Mouse (Mus musculus): ENCODE results near the gene Miga2. TPM values are rescaled to one million over a fixed set of nuclear protein-coding genes. Genes with fewer than 3 reads are reported as not detected.

Gene Miga2
- total RNA-seq (2022) = 100 to 1,000 TPM in 1 of 4 experiments, 10 to 100 TPM in 3; 80.6 to 104 (median 91.1) TPM

DNA sequence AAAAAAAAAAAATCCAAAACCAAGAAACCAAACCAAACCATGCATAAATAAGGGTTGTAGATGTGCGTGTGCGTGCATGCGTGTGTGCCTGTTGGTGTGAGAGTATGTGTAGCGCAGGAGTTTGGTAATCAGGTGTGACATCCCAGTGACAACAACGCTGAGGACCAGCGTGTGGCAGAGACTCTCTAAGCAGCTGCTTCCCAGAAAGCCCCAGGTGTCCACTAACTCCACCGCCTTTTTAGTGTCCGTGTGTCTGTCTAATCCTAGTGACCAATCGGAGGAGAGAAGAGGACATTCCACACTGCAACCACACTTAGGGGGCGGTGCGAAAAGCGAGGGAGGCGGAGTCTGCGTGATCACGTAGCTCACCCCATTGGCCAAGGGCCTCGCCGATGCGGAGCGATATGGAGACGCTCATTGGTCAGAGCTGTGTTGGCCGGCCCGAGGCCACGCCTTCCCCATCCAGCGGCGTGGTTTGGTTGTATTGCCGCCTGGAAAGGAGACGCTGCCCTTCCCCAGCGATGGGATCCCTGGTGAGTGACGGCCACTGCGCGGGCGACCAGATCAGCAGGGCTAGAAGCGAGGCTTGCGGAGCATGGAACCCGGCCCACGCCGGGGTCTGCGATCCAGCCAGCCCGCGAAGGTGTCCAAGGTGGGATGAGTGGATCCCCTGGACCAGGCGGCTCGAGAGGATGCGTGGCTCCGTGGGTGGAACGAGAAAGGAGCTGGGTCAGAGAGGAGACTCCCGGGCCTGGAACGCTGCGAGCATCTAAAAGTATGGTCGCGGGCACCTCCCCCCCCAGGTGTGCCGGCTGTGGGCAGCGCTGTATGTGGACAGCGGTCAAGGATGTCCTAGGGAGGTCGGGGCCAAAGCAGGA is at the start of gene Miga2:
Gene Miga2 (plus strand): TSS at position 461 of the 878 bp plus-strand sequence.
- peak; percentile 100 for DNase-seq

DNA sequence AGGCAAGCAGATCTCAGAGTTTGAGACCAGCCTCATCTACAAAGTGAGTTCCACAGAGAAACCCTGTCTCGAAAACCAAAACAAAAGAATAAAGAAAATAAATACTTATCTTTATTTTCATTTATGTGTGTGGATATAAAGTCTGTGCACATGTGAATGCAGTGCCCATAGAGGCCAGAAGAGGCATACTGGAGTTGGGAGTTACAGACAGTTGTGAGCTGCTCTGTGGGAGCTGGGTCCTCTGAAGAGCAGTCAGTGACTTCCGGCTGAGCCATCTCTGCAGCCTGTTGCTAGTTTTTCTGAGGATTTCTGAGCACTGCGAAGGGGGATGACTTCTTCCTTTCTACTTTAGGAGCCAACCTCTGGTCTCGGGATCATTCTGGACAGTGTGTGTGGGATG is 47.9 kb upstream of the Miga2 start:
- no peak for DNase-seq

DNA sequence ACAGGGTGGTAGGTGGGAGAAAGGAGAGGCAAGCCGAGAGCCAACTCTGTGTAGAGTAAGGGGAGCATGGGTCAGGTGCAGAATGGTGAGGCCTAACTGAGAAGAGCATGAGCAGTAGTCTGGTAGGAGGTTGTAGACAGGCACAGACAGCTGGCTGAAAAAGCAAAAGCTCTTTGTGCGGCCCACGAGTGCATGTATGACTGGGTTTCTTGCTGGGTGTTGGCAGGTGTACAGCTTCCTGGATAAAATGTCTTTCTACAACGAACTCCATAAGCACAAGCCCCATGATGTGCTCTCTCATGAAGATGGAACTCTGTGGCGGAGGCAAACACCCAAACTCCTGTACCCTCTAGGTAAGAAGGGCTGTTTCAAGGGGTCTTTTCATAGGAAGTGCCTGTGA is 47.1 kb upstream of the Miga2 start:
- DNase-seq = no peak

DNA sequence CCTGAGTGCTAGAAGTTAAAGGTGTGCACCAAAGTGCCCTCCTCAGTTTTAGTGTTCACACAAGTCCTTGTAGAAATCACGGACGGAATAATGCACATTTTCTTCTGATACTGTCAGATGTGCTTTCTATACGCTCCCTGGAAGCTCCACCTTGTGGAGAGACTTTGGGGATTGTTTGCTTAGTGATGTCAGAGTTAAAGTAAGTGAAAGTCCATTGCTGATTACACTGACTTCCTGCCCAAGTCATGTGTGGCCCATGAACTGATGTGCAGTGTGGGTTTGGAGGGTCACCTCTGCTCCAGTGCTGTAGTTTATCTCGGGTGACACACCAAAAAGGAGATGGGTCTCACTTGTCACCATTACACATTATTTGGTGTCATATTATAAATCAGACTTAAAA is 44.8 kb upstream of the Miga2 start:
- no peak for DNase-seq

DNA sequence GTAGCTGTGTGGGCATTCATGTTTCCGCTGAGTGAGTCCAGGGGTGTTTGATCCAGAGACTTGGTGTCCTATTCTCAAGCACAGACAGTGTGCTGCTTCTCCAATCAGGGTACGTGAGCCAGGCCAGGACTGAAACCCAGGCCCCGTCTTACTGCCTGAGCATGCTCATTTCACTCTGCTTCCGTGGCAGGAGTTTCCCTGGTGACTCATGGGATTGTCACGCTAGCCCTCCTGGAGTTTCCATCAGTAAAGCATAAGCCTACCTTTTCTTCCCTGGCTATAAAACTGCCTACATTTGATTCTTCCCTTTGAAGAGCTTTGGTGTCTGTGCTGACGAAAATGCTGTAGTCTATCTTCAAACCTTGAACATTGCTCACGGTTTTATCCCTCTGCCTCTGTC is 40.9 kb upstream of the Miga2 start:
- DNase-seq = no peak

DNA sequence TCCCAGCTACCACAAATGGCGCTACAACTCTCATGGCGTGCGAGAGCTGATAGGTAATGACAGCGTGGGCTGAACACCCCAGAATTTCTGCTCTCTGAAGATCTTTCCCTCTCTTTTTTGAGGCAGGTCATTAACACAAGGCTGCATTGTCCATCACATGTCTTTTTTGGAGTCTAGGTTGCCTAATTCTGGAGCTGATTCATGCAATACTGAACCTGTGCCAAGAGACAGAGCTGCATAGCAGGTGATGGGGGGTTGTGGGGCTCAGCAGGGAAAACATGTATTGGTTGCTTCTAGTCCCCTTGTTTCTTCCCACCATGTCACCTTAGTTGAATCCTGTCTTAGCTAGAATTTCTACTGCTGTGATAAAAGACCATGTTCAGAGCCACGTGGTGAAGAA is 38.7 kb upstream of the Miga2 start:
- no peak for DNase-seq

DNA sequence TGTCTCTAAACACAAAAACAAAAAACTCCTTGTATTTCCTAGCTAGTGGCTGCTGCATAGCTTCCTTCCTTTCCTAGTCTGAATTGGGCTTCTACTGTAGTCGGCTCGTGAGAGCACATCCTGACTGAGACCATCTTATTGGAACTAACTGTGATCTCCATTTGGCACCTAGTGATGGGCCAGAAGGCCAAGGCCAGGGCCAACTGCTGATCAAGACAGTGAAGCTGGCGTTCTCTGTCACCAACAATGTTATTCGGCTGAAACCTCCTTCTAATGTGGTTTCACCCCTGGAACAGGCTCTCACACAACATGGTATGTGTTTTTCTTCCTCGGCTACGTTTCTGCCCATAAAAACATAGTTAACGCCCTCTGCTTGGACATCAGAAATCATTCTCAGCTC is 36.8 kb upstream of the Miga2 start:
- no peak for DNase-seq

DNA sequence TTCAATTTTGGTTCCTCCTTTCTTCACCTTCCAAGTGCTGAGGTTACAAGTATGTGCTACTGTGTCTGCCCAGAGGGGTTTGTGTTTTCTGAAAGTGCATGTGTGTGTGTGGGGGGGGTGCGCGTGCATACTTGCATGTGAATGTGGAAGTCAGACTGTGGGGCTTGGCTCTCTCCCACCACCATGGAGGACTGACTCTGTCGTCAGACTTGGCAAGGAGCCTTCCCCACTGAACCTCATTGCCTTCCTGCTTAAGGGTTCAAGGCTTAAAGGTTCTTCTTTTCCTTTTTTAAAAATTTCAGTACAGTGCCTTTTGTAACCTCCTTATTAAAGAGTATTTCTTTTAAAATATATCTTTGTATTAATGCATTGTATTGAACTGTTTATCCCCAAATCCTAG is 35.2 kb upstream of the Miga2 start:
- no peak for DNase-seq

DNA sequence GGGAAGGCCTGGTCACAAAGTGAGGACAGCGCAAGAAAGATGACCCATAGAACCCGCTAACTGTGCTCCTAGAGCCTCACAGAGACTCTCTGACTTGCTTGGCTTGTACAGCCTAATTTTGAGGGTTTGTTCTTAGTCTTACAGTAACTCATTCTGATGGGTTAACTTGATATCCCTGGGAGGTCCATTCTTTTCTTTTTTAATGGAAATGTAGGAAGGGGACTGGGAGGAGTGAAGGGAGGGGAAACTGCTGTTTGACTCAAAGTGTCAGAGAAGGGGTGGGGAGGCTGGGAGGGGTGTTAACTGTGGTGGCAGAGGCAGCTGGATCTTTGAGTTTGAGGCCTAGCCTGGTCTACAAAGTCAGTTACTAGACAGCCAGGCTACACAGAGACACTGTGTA is 28.7 kb upstream of the Miga2 start:
- no peak for DNase-seq

DNA sequence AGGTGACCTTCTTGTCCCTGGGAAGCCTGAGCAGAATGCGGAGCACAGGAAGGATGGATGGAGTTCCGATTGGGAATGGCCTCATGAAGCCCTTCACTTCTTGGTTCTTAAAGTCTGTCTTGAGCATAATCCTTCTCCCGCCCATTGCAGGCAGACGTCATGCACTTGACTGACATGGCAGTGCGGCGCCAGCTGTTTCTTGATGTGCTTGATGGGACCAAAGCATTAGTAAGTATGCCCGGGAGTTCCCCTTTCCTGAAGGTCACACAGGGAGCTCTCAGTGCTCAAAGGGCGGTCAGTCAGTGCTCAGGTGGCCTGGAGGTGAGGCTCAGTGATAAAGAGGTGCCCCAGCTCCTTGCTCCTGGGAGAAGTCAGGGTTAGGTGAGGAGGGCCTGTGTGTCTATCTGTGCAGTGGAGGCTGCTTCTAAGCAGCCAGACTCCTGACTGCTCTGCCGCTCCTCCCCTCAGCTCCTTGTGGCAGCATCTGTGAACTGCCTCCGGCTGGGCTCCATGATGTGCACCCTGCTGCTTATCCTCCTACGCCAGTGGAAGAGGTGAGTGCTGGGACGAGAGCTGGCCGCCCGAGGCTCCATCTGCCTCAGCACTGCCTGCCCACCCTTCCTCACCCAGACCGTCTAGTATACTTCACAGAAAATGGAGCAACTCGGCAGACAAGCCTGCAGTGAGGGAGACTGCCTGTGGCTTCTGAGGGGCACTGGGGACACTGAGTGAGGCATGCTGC is 27.7 kb upstream of the Miga2 start:
- DNase-seq = no peak

DNA sequence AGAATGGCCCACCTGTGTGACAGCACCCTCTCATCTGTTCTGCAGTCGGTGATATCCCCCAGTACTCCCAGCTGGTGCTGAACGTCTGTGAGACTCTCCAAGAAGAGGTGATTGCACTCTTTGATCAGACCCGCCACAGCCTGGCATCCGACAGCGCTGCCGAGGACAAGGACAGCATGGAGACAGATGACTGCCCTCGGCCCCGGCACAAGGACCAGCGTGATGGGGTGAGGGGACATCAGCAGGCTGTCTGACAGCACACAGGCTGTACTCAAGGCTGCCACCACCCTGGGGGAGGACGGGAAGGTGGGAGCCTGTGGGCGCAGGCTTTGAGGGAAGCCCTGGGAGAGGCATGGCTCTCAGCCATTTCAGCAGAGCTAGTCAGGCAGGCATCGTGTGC is 26.9 kb upstream of the Miga2 start:
- DNase-seq = peak; percentile 89

DNA sequence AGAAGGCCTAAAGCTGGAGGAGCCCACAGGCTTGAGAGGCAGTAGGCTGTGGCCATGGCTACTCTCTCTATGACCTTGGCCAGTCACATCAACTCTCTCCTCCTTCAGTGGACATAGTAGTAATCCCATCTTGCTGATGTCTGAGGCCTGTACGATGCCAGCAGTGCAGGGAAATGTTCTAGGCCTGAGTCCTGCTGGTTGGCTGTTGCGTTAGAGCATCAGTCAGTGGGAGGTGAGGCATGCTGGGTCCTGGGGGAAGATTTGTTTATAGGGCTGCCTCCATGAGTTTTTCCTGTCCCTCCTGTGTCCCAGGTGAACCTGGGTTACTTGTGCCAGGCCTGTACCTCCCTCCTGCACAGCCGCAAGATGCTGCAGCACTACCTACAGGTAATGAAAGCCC is 22.0 kb upstream of the Miga2 start:
- no peak for DNase-seq

DNA sequence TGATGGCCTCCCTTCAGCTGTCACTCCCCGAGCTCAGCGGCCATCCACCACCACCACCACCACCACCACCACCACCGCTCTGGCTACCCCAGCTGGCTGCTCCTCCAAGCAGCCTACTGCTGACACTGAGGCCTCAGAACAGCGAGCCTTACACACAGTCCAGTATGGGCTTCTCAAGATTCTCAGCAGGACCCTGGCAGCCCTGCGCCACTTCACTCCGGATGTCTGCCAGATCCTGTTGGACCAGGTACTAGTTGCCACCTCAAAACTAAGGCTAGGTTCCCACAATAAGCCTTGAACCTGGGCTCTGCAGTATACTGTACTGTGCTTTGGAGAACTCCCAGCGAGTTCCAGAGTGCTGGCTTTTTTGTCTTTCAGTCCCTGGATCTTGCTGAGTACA is 21.5 kb upstream of the Miga2 start:
- DNase-seq = no peak

DNA sequence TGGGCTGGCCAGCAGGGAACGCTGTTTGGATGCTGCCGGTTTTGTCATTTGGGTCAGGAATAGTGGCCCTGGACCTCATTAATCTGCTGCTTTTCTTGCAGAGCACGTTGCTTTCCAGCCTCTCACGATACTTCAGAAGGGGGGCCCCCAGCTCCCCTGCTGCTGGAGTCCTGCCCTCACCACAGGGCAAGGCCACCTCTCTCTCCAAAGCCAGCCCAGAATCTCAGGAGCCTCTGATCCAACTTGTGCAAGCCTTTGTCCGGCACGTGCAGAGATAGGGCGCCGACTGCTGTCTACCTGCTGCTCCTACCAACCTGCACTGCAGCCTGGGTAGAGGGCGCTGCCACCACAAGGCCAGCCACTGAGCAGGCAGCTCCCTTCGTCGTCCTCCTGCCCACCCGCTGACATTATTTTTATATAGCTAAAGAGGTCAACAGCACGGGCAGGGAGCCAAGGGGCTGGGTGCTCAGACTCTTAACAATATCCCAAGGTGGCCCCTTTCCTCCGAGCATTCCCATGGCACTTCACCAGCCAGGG is 20.4 kb upstream of the Miga2 start:
- DNase-seq = peak; percentile 86

DNA sequence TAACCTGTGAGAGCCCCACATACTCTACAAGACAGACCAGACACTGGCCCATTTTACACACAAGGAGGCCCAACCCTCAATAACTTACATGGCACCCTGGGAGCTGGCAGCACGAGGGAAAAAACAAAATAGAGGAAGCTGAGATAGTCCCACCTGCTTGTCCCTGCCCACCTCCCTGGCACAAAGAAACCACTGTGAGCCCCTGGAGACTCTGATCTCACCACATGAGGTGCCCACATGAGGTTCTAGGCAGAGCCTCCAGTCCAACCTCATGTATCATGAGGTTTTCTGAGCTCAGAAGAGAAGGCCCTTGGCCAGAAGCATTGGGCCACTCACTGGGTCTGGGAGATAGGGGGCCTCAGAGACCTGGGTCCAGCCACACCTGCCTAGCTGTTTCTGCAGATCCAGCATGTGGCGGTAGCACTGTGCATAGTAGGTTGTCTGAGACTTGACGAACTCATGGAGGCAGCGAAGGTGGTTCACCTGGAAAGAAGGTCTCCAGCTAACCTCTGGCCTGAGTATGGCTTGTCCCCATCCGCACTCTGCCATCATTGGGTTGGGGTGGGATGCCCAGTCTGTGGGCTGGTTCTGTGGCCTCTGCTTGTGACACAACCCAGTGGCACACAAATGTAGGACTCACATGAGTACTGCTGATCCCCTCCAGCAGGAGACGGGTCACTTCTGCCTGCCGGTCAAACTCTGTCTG is 17.9 kb upstream of the Miga2 start:
- no peak for DNase-seq

DNA sequence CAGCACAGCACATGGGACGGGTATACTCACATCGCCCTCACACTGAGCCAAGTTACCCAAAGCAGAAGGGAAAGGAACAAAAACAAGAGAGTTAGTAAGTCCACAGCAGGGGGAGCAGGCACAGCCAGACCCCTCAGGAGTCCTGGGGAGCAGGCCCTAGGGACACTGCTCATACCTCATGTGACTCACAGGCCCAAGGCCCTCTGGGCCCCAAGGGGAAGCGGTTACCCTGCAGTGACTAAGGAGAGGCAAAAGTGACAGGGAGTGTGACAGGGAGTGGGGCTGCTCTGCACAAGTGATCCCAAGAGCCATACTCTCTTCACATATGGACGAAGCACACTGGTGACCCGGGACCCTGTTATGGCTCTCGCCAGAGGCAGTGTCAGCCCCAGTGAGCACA is 14.8 kb upstream of the Miga2 start:
- DNase-seq = no peak

DNA sequence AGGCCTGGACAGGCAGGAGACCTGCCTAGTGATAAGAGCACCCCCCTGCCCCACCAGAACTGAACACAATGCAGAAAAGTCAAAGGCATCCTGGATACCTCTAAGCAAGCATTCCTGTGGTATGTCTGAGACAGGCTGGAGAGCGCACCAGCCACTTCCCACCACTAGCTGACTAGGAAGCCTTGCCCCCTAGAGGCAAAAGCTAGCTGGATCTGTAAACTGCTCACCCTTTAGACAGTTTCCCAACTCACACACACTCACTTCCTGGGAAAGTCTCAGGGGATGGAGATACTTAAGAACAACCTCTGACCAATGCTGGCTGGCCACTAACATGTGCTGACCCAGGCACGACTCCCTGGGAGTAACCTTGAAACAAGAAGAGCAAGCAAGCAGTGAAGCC is 12.9 kb upstream of the Miga2 start:
- no peak for DNase-seq

DNA sequence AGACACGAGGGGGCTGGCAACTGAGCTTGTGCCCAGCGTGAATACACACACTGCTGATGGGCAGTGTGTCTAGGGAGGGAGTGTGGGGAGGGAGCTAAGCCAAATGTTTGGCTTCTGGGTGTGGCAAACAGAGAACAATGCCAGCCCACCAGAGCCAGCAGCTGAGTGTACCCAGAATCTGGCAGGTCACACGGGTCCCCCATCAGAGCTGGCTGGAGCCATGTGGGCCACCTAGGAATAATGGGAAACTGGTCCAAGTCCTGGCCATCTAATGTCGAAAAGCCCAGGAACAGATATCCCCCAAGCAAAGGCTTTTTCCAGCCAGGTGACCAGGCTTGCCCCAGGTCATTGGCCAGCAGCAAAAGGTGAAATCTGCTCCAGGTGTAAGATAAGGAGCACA is 8.2 kb upstream of the Miga2 start:
- DNase-seq = no peak

DNA sequence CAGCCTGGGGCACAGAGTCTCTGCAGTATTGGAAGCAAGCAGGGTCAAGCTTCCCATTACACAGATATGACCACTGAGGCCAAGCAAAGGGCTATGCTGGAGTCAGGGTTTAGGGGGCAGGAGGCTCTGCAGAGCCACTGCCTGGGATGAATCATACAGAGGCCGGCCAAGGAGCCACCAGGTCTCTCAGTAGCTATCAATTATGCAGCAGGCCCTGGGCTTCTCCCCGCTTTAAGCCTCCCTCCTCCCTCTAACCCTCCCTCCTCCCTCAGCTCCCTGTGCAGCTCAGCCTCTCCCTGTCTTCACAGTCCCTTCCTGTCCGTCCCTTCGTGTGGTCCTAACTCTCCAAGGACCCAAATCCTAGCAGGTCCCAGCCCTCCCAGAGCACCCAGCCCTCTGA is 7.8 kb upstream of the Miga2 start:
- DNase-seq = no peak

DNA sequence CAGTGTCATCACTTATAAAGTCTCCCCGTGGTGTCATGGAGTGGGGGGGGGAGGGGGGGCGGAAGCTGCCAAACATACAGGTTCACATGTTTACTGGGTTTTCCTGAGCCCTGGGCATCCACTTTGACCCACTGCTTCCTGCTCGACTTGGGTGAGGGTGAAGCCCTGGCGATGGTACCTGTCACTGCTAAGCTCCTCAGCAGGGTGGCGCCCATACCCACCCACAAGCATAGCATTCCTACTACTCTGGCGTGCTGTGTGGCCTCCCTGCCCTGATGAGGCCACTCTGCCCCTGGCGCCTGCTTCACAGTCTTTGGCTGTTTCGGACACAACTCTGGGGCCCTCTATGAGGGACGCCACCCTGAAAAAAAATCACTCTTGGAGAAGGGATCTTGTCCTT is 7.1 kb upstream of the Miga2 start:
- no peak for DNase-seq

DNA sequence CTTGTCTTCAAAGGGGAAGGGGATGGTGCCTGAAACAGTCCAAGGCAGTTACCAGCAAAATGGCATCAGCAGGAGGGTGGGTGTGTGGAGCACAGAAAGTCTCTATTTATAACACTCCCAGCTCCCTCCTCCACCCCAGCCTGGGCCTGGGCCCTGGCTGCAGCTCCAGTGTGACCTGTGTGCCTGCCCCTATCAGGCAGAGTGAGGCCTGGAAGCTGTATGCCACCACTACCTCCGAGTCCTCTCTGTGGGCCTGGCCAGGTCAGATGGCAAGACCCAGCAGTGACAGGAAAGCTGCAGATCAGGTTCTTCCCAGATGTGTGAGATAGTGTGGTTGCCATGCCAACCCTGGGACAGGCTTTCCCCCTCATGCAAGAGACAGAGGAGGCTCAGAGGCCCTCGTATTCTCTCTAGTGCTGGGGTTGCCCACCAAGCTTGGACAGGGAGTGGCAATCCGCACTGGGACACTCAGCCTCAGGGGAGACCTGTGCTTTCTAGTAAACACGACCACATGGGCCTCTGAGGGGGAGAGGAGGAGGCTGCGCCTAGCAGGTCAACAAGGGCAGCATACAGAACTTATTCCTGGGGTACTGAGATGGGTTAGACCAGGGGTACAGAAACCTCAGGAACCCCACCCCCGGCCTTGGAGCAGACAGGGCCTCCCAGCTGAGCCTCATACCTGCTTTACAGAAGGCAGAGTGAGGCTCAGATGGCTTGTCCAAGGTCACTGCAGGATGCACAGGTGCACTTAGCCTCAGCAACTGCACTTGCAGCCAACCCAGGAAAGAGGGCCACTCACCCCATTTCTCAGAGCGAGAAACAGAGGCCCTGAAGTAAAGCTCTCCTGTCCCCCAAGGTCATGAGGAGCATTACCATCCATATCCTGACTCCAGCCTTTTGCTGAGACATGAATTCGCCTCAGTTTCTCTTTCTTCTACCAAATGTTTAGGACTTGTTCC is 6.2 kb upstream of the Miga2 start:
- DNase-seq = no peak

Data from adrenal gland, adult 8-10 months (tissue).